In the genomic region with DNA sequence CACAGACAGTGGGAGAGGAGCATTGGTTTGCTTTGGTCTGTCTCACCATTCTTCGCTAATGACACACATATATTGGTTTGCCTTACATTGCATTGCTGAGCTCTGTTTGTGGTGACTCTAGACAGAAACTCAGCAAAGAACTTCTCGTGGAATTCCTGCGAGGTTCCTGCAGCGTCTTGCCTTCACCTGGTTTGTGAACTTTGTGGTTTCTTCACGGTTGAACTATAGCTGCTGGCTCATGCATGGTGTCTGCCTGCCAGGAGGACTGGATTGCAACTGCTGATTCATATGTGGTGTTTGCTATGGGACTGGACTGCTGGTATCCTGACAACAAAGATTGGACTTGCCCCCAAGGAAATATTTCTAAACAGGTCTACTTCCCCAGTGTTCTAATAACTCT, we compare ENCODE assay signal across 24 mouse cellular contexts.
DNase-seq lines count a peak whose midpoint lies in the region; ATAC-seq and TF ChIP-seq lines count a peak whose summit lies in the region.
"Had no signal": no experiment of that assay in that cellular context is flagged by ENCODE, and none has a peak within 500 bp of the region (broad histone marks: within the 10 kb centered on the region; RNA-seq: fewer than 3 reads in every experiment).

No protein-coding gene starts in this region.

- intact Hi-C loops in heart, adult 2 months (cut with DNase I): no loop called here

- peak; percentile 67 for DNase-seq in 3134 (ENCODE audit: extremely low read depth, insufficient read length, low spot score)
- peak; percentile 86 for DNase-seq in 3T3-L1 (ENCODE audit: low read depth, low spot score)
- DNase-seq in NIH3T3 (ENCODE audit: low read depth): peak; percentile 57
- no peak for DNase-seq in right cerebral cortex, postnatal 36 days (ENCODE audit: low spot score in 2 of 2)
- no peak for DNase-seq in ovary, postnatal 14 days (ENCODE audit: low spot score)
- no peak for DNase-seq in heart, adult 2 months
- DNase-seq: adrenal gland, adult 8-10 months; adrenal gland, postnatal 14 days; adrenal gland, postnatal 36 days; B cell, adult 2 months; cerebellum, adult 11-12 months; cerebellum, adult 2 months; cerebellum, adult 9-10 months; cerebellum, postnatal 10 days; cerebellum, postnatal 25 days; forebrain, postnatal 0 days had no signal

- no peaks in the 10 kb centered on the region for H3K79me2 ChIP-seq in C2C12 (ENCODE audit: control insufficient read depth, insufficient read depth)
- H3K79me2 ChIP-seq in heart, adult 2 months (replicated peaks; ENCODE audit: control insufficient read depth, insufficient read depth, low read length): no peaks in the 10 kb centered on the region

- no peaks in the 10 kb centered on the region for H3K36me3 ChIP-seq in C2C12 (ENCODE audit: control insufficient read depth, insufficient read depth)
- H3K36me3 ChIP-seq in heart, adult 2 months (ENCODE audit: control insufficient read depth, insufficient read depth, low read length): no peaks in the 10 kb centered on the region
- H3K36me3 ChIP-seq: embryonic facial prominence, embryonic 10.5 days; embryonic facial prominence, embryonic 12.5 days; forebrain, embryonic 10.5 days; forebrain, embryonic 15.5 days had no signal

- TF ChIP-seq POLR2A in heart, adult 2 months (IDR thresholded peaks at IDR 0.05; ENCODE audit: insufficient read depth, low read depth, low read length): no peak

- H3ac ChIP-seq in C2C12 (ENCODE audit: control insufficient read depth, insufficient read length, low read depth): no peak overlapping the region

- no peak overlapping the region for H3K9ac ChIP-seq in heart, adult 2 months (ENCODE audit: low read depth, low read length)
- H3K9ac ChIP-seq: embryonic facial prominence, embryonic 12.5 days; forebrain, embryonic 13.5 days; forebrain, embryonic 15.5 days; forebrain, postnatal 0 days had no signal

- no peak for TF ChIP-seq CTCF in C2C12 (IDR thresholded peaks at IDR 0.05; ENCODE audit: control insufficient read depth, insufficient read depth, insufficient read length)
- TF ChIP-seq CTCF in heart, adult 2 months (IDR thresholded peaks at IDR 0.05): no peak

- H3K27me3 ChIP-seq in C2C12 (ENCODE audit: control insufficient read depth, insufficient read depth, insufficient read length): no peaks in the 10 kb centered on the region
- H3K27me3 ChIP-seq in heart, adult 2 months (ENCODE audit: control insufficient read depth, insufficient read depth, low read length): no peaks in the 10 kb centered on the region
- H3K27me3 ChIP-seq: embryonic facial prominence, embryonic 12.5 days; forebrain, embryonic 13.5 days; forebrain, embryonic 15.5 days had no signal

- no peak overlapping the region for H3K27ac ChIP-seq in heart, adult 2 months
- H3K27ac ChIP-seq: embryonic facial prominence, embryonic 10.5 days; embryonic facial prominence, embryonic 12.5 days; forebrain, embryonic 10.5 days; forebrain, embryonic 13.5 days; forebrain, embryonic 15.5 days had no signal

- TF ChIP-seq EP300 in heart, adult 2 months (IDR thresholded peaks at IDR 0.05; ENCODE audit: insufficient read depth, low read depth, low read length): no peak

- ATAC-seq in megakaryocyte-erythroid progenitor cell, adult 5-6 weeks (replicated peaks; ENCODE audit: low FRiP score, low TSS enrichment, poor library complexity, severe bottlenecking): no peak
- ATAC-seq: forebrain, embryonic 13.5 days; forebrain, embryonic 15.5 days; forebrain, postnatal 0 days had no signal

- no peaks in the 10 kb centered on the region for H3K79me3 ChIP-seq in C2C12 (ENCODE audit: low read depth)

- H3K4me1 ChIP-seq in heart, adult 2 months (ENCODE audit: control insufficient read depth, insufficient read depth, low read length): no peaks in the 10 kb centered on the region
- H3K4me1 ChIP-seq: embryonic facial prominence, embryonic 10.5 days; embryonic facial prominence, embryonic 12.5 days; forebrain, embryonic 10.5 days; forebrain, embryonic 13.5 days; forebrain, embryonic 15.5 days had no signal

- whole genome bisulfite sequencing in heart, adult 2 months: 86% methylated on average over 5 of the region's 5 CpGs

- no peak overlapping the region for H3K4me3 ChIP-seq in C2C12 (ENCODE audit: insufficient read depth, poor library complexity, severe bottlenecking)
- no peak overlapping the region for H3K4me3 ChIP-seq in heart, adult 2 months
- H3K4me3 ChIP-seq: embryonic facial prominence, embryonic 10.5 days; embryonic facial prominence, embryonic 12.5 days; erythroblast, embryonic 14.5 days; forebrain, embryonic 10.5 days; forebrain, embryonic 13.5 days; forebrain, embryonic 15.5 days had no signal

TF ChIP-seq in C2C12, 6 proteins besides CTCF, POLR2A, EP300 and RAD21:
- TF ChIP-seq CEBPB (IDR thresholded peaks at IDR 0.05; ENCODE audit: low read depth) (no peak), MYOD1 (IDR thresholded peaks at IDR 0.05; ENCODE audit: control insufficient read depth, insufficient read length, low read depth) (peak; percentile 13)

Comparison
In these comparisons a context has a peak if more than half of its experiments do, and no peak if none do; other contexts are left out.
1. DNase-seq: peak in 3134 (single experiment), 3T3-L1 (single experiment) and NIH3T3 (single experiment); none in right cerebral cortex, postnatal 36 days (0 of 2), ovary, postnatal 14 days (single experiment) and heart, adult 2 months (0 of 2).